Mouse (Mus musculus) lung, postnatal 14 days (tissue): ENCODE measurements around the gene Ndfip2.
A peak's percentile ranks its signal among the peaks of the same experiment; 100 is the strongest.

ENCODE experiments used
- DNase-seq: peaks from one replicate; pipeline ENCODE4 v3.0.0; 2021

Ndfip2 gene

DNA sequence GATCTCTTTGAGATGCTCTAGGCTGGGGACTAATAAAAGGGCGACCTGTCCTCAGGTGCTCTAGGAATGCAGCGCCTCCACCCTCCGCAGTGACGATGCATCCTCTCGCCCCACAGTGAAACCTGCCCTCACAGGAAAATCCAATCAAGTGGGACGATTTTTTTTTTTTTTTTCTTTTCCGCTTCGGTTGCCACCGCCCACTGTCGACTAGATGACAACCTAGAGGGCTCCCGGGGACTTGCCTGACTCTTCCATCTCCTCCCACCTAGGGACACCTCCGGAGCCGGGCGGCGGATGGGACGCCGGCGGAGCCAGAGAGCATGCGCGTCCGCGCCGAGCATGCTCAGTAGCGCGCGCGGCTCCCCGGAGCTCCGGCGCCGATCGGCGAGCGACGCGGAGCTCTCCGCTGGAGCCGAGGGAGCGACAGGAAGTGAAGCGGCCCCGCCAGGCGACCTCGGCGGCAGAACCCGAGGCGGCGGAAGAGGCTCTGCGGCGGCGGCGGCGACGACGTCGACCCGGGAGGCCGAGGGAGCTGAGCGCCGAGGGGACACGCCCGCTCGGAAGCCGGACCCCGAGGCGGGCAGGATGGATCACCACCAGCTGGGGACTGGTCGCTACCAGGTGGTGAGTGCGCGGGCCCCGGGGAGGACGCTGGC lies at the start of gene Ndfip2:
Ndfip2 (plus strand) TSS at position 195 of the 656 bp plus-strand sequence.
- DNase-seq, result peak; percentile 84

- DNase-seq, result peak; percentile 10
Observed at GRCm38 (mm10) chr14:105219525-105220376, 38.6 kb upstream of the Ndfip2 start.

- DNase-seq, result no peak
Observed at GRCm38 (mm10) chr14:105222240-105222639, 36.1 kb upstream of the Ndfip2 start.

- no peak for DNase-seq
Observed at GRCm38 (mm10) chr14:105225790-105226189, 32.6 kb upstream of the Ndfip2 start.

GRCm38 (mm10) chr14:105232421-105232820 lies 26.0 kb upstream of the Ndfip2 start:
- DNase-seq, result peak; percentile 25

- DNase-seq, result no peak
Observed at GRCm38 (mm10) chr14:105236596-105236995, 21.8 kb upstream of the Ndfip2 start.

DNA sequence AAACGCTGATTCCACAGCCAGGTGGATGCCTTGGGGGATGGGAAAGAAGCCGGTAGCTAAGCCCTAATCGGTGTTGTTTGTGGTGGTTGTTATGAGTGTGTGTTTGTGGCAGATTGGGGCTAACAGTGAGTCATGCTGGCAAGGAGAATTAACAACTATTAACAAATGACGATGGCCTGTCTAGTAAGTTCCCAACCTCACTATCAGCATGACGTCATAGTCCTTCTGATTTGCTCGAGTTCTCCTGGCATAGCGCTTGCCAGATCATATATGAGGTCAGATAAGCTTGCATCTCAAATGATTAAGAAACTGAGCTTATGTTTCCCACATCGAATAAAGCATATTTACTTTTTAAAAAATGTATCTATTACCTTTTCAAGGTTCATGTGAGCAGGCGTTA lies 20.6 kb upstream of the Ndfip2 start:
- no peak for DNase-seq

DNA sequence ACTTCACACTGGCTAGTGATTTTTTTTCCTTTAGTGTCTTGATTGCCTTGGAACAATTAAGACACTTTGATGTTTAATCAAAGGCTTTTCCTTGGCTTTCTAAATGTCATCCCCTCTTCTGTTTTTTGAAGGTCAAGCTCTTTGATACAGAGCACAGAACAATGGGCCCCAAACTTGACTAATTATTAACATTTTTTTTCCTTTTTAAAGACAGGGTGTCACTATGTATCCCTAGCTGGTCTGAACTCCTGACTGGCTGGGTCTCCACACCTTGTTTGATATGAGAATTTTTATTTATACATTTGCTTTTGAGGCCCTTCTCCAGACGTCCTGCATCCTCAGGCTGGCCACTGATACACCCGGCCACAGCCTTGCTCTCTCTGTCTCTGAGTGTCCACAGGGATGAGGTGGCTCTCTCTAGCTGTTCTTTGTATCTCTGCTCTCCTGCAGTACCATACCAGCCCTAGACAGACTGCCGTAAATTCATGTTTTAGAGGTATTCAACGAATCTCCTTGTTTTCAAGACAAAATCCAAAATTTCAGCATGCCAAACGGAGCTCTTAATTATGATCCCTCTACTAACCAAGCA lies 19.8 kb upstream of the Ndfip2 start:
- no peak for DNase-seq

- no peak for DNase-seq
Observed at GRCm38 (mm10) chr14:105240120-105240519, 18.3 kb upstream of the Ndfip2 start.

- DNase-seq, result no peak
Observed at GRCm38 (mm10) chr14:105243805-105244443, 14.4 kb upstream of the Ndfip2 start.

DNA sequence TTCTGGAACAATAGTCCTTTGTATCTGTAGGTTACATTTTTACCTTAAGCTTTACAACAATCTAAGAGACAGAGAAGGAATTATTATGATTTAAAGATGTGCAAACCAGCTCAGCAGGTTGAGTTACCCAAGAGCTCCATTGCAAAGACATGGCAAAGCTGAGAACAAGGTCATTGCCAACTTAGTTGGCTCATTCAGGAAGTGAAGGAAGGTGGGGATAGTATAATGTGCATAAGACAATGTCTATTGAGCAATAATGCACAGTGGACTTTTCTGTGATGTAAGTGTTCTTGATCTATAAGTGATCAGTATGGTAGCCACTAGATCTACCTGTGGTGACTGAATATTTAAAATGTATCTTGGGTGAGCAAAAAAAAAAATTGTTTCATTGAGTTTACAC lies 7.3 kb upstream of the Ndfip2 start:
- no peak for DNase-seq

DNA sequence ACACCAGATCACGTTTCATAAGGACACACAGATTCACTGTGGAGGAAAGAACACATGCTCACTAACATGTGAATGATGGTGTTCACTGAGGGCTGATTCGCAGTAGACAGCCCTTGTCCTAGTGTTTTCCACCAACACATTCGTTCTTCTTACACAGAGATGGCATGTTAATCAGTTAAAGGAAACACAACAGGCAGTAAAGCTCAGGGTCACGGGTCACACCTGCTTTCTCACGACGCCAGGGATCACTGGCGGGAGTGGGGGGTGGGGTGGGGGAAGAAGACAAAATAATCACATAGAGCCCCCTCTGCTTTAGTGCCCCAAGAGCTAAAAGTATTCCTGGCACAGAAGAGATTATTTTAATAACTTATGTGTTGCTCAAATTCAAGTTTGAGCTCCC lies 5.1 kb upstream of the Ndfip2 start:
- no peak for DNase-seq

DNA sequence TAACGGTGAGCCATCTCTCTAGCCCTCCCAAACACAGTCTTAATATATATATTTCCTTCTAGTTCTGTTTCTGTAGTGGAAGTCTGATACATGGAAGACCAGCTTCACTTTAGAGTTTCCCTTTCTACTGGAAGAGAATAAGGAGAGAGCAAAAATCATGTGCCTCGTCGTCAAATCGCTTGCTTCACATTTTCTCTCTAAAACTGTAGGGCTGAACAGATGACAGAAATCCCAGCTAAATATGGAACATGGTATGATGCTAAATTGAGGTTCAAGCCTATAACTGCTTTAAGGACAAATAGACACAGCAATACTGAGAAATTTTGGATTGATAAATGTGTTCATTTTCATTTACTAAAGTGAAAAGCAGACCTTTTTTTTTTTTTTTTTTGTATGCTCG lies 4.0 kb upstream of the Ndfip2 start:
- no peak for DNase-seq

DNA sequence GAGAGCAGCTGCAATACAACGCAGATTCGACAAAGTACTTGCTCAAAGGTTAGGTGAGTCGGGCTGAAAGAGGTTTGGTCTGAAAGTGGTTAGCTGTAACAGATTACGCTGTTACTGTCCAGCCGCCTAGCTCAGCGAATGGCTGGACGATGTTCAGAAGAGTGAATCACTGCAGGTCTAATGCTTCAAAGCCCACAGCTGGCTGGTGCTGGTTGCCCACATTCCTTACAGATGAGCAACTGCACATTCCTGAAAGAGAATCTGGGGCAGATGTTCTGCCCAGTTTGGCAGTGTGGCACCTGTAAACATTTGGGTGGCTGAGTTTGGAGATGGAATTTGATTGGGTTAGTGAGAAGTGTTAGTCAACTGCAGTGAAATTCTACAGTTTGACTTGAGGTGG lies 2.8 kb upstream of the Ndfip2 start:
- DNase-seq, result no peak

DNA sequence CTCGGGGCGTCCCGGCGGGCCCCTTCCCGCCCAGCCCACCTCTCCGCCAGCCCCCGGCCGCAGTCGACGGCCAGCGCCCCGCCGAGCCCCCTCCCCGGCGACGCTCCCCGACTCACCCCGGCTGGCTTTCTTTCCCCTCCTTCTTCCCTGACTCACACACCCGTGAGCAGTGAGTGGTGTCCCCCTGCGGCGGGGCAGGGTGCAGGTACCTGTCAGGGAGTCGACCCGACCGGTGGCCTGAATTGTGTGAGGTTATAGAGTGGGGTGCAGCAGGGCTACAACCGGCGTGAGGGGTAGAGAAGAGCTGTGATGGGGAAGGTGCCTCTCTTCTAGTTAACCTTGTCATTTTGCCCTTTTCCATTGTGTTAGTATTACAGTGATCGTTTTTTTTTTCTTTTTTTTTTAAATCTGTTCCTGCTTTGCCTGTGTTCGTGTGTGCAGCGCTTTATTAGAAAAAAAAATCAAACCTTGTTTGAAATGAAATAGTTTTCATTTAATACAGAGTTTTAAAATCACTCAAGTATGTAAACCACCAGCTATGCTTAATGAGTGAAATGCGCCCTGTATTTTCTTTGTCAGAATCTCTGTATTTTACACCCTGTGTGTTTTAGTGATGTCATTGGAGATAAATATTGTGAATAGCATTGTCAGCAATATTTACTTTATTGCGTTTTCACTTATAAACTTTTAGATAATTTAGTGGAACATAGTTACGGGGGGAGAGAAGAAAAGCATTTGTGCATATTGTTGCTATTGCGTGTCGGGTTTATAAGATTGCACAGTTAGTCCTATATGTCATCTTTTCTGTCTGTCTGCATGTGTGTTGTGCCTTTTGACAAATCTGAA lies 885 bp downstream of the Ndfip2 start:
- DNase-seq, result peak; percentile 46

GRCm38 (mm10) chr14:105262923-105263322 lies 4.5 kb downstream of the Ndfip2 start:
- DNase-seq, result no peak

DNA sequence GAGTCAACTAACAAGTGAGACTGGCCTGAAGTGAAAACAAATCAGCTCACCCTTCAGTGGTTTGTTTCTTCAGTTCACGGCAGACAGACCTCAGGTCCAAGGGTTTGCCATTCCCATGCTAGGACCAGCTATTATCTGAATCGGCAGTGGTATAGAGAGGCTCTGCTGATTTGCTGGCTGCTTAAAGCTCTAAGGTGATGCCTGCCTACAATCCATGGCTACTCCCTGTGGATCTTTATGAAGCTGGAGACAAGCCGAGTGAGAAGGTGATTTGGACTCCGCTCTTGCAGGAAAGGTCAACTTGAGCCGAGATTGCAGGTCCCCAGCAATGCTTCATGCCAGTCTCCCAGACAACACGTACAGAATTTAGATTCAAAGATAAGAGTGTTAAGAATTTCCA lies 8.7 kb downstream of the Ndfip2 start:
- no peak for DNase-seq

DNA sequence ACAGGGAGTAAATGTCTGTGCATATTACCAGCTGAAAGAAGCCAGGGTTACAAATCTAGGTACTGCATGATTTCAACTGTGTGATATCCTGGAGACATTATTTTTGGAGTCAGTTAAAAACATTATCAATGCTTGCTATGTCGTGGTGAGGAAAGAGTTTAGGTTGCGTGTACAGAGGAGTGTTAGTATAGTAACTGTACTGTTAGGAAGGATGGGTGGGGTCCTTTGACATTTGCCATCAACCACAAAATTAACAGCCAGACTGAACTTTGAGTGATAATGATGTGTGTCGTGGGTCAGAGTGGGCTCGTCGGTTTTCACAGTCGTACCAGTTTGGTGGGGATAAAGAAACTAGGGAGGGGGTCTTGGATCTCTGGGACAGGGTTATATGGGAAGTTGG lies 13.7 kb downstream of the Ndfip2 start:
- no peak for DNase-seq

- no peak for DNase-seq
Observed at GRCm38 (mm10) chr14:105272539-105272938, 14.2 kb downstream of the Ndfip2 start.

DNA sequence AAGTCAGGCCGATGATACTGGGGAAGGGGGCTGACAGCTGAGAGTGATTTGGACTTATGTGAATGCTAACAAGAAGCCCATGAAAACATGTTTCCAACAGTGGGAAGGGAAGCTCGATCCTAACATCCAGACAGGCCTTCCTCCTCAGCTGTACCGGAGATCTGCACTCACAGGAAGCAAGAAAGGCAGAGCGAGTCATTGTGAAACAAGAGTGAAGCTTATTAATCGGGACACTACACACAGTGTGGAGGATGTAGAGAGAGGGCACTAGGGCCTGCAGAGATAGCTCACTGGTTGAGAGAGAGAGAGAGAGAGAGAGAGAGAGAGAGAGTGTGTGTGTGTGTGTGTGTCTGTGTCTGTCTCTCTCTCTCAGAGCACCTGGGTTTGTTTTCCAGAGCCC lies 16.8 kb downstream of the Ndfip2 start:
- no peak for DNase-seq

DNA sequence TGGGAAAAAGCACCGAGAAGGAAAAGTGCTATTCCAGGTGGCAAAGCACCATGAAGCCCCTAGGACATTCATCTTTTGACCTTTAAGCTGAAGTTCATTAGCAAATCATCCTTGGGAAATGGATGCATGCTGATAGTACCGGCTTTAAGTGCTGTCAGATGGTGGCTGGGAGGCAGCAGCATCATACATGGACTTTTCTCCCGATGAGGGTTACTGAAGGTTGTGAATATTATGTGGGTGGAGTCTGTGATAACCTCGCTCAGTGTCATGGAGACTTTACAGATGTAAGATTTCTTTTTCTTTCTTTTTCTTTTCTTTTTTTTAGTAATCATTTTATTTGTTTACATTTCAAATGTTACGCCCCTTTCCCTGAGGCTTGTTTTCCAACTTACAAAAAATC lies 18.9 kb downstream of the Ndfip2 start:
- DNase-seq, result no peak

DNA sequence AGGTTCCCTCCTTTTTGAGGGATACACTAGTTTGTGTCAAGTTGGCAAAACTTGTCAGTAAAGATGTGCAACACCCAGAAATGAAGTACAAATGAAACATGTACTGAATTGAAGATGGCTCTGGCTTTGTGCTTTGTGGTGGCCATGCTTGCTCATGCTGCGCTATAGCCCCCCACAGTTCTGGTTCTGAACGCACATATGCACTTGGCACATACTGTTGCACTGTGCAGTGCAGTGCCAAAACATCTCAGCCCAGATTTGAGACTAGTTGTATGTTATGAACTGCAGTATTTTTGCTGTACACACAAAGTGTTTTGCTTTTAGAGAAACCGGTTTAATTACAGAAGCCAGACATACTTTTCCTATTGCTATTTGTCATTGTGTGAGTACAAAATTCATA lies 25.7 kb downstream of the Ndfip2 start:
- DNase-seq, result no peak

- no peak for DNase-seq
Observed at GRCm38 (mm10) chr14:105287557-105287956, 29.2 kb downstream of the Ndfip2 start.
